Mouse (Mus musculus) gastrocnemius, adult 2 months (tissue): ENCODE measurements at regions not wholly inside any gene's neighbourhood (a gene's known extent, or its start where the extent isn't known, plus 50 kb on each side); places are given as distances from the start of the nearest gene placed in this dataset.
A peak's percentile ranks its signal among the peaks of the same experiment; 100 is the strongest.

Experiments used
- DNase-seq: peaks from one replicate; pipeline ENCODE4 v3.0.0; 2022
- H3K27ac ChIP-seq: fragments of 200-600 bp; 2 replicates; pipeline ENCODE4 v1.8.1; 2022; ENCODE audit warnings: mild to moderate bottlenecking
- H3K4me3 ChIP-seq: fragments of 200-600 bp; 2 replicates; pipeline ENCODE4 v1.8.1; 2022; ENCODE audit warnings: mild to moderate bottlenecking, moderate library complexity
- CTCF ChIP-seq: fragments of 200-600 bp; IDR thresholded peaks from 2 replicates; pipeline ENCODE4 v1.8.1; 2022; ENCODE audit warnings: antibody characterized with exemption, mild to moderate bottlenecking, moderate library complexity
- intact Hi-C: fragments of 180-260 bp; cut with DNase I; formaldehyde crosslinking; loops from one replicate; pipeline ENCODE4 v1.15.1; 2025

DNA sequence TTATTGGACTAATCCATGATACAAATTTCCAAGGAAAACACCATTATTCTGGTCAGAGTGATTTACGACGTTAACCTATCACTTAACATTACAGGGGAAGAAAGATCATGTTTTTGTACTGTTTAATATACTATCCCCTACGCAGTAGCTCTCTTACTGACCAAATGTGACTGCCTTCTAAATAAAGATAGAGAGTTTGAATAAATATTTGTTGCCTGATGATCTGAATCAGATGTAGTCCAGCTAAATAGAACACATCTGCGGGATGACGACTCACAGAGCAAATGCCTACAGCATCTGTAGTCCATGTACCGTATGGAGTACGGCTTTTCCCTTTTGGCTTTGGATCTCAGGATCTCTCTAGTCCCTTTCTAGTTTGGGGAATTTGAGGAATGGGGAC, 171.9 kb upstream of the Tenm3 start:
- no peak overlapping the region for H3K4me3 ChIP-seq
- DNase-seq, result no peak
- TF ChIP-seq CTCF, result no peak
- no peak overlapping the region for H3K27ac ChIP-seq
- intact Hi-C loops, result no loop called here

DNA sequence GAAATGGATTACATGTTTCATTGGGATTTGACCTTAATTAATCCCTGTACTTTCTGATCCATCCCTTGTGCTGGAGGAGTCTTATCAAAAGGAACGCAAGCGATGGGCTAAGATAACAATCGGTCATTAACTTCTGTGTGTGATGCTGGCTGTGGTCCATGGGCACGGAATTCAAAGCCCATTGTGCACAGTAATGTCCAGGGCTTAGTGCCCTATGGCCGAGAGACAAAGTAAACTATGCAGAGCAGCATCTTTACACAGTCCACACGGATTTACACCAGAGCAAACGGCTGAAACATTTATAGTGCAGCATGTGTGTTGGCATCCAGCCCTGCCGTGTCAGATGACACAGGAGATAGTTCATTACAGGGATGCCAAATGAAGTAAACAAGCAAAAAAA, 171.4 kb upstream of the Tenm3 start:
- intact Hi-C loops, result no loop called here
- Histone ChIP-seq H3K27ac (no peak overlapping the region), H3K4me3 (no peak overlapping the region)
- DNase-seq, result no peak
- TF ChIP-seq CTCF, result no peak

DNA sequence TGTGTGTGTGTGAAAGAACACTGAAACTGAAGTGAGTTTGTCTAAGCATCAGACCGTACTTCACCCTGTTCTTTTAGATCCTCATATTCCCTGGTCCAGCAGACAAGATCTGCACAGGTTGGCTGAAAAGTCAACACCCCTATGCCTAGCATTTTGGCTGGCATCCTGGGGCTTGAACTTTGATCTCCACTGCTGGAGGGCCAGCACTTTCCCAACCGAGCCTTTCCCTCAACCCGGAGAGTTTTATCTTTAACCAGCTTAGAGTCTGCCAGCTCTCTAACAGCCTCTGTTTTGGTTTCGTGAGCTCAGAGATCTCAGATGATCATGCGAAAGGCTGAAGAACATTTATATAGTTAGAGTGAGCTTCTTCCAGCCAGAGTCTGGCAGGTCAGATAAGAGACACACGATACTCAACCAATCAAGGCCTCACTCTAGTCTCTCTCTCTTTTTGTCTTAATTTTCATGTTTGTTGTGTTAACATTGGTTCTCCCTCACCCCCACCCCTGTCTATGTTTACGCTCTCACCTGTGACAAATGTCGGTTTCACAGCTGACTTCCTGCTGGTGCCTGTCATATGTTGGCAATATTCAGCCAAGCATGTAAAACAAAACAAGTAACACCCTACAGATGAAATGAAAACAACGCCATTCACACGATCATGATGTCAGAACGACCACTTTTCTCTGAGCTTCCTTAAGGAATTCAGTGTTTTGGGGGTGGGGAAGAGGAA, 162.7 kb upstream of the Tenm3 start:
- intact Hi-C loops, result no loop called here
- Histone ChIP-seq H3K4me3 (no peak overlapping the region), H3K27ac (no peak overlapping the region)
- no peak for DNase-seq
- no peak for TF ChIP-seq CTCF

DNA sequence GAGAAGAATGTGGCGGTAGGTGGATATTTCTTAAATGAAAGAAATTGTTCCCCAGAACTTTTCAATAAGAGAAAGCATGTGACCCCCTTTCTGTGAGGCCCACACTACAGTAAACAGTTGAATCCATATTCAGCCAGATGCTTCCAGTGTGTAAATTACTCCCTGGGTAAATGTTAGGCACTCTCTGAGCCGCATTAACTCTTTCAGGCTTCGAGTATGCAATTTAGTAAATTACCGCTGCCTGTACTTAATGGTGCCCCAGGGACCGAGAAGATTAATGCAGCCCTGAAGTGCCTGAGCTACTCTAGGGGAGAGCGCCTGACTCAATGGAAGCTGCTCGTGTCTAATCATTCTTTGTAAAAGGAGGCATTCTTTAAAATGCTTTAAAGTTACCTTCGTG, 137.9 kb upstream of the Tenm3 start:
- no peak overlapping the region for H3K27ac ChIP-seq
- intact Hi-C loops, result no loop called here
- H3K4me3 ChIP-seq, result no peak overlapping the region
- no peak for DNase-seq
- TF ChIP-seq CTCF, result no peak

DNA sequence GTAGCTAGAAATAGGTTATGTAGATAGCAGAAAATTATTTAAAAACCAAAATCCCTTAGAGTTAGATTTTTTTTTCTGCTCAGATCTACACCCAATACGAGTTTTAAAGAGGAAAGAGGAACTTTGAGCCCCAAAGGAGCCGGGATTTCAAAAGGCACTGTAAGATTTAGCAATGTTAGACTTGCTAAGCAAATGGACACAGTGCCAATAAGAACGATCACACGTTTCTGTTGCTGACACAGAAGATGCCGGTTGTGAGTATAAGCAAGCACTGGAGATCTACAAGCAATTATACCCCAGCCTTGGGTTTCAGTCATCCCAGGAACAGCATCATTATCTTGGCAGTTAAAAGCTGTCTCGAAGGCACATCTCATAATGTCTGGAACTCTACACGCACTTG, 137.0 kb upstream of the Tenm3 start:
- Histone ChIP-seq H3K27ac (no peak overlapping the region), H3K4me3 (no peak overlapping the region)
- no peak for TF ChIP-seq CTCF
- intact Hi-C loops, result no loop called here
- DNase-seq, result no peak

DNA sequence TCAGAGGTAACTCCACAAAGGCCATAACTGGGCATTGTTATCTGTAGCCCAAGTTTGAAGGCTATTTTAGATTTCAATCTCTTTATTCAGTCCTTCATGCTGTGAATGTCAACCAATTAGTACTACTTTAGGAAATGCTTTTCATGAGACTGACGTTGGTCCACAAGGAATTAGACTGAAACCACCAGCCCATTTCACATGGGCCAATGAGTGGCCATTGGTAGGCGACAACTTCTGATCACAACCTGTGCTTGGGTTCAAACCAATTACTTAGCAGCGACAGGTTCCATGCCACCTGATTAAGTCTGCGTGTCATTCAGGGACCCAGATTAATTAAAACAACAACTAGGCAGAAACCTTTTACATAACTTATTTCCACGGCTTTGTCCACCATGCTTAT, 126.9 kb upstream of the Tenm3 start:
- intact Hi-C loops, result no loop called here
- DNase-seq, result no peak
- H3K27ac ChIP-seq, result no peak overlapping the region
- H3K4me3 ChIP-seq, result no peak overlapping the region
- no peak for TF ChIP-seq CTCF

DNA sequence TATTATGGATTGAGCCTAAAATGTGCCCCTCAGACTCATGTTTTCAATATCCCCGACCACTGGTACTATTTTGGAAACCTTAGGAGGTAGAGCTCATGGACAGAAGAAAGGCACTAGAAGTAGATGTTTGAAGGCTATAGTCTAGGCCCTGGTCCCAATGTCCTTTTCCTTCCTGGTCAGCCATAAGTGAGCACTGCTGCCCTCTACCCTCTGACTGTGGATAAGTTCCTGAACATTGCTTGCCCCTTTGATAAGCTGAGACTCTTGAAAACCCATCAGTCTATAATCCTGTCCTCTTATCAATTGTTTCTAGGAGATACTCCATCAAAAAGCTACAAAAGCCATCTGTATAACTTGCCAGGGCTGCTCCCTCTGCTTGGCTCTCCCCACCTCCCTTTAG, 121.2 kb upstream of the Tenm3 start:
- no peak for DNase-seq
- intact Hi-C loops, result no loop called here
- Histone ChIP-seq H3K27ac (no peak overlapping the region), H3K4me3 (no peak overlapping the region)
- peak; percentile 32; the same call in 1 of the 2 replicates for TF ChIP-seq CTCF

DNA sequence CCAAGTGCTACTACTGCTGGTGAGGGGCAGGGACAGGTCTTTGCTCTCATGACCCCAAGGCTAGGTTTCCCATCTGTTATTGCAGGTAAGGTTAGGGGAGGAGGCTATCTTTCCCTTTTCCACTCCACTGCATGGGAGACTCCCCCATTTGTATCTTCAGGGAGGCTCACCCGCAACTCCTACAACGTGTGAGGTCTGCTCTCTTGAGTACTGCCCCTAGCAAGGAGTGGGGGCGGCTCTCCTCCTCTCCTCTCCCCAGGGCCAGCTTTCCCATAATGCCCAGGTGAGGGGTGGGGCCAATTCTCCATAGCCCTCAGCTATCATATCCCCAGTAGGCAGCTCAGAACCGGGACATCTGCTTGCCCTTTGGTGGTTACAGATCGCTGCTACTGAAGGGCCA, 113.9 kb upstream of the Tenm3 start:
- intact Hi-C loops, result no loop called here
- Histone ChIP-seq H3K27ac (no peak overlapping the region), H3K4me3 (no peak overlapping the region)
- no peak for TF ChIP-seq CTCF
- DNase-seq, result no peak

DNA sequence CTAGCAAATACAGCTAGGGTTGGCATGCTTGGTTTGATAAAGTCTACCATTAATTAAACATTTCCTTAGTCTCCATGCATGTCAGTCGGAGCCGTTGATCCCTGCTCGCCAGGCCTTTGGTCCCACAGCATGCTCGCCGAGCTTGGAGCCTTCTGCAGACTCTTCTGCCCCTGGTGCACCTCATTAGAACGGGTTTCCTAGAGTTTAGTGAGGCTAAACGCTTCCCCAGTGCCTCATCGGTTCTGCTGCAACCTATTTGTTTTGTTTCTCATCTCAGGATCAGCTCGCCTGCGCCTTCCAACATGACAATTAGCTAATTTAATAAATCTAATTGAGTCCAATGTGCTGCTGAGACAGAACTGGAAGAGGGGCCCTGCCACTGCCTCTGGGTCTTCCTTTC, 107.7 kb upstream of the Tenm3 start:
- no peak overlapping the region for H3K4me3 ChIP-seq
- no peak for DNase-seq
- no peak overlapping the region for H3K27ac ChIP-seq
- intact Hi-C loops, result no loop called here
- no peak for TF ChIP-seq CTCF

DNA sequence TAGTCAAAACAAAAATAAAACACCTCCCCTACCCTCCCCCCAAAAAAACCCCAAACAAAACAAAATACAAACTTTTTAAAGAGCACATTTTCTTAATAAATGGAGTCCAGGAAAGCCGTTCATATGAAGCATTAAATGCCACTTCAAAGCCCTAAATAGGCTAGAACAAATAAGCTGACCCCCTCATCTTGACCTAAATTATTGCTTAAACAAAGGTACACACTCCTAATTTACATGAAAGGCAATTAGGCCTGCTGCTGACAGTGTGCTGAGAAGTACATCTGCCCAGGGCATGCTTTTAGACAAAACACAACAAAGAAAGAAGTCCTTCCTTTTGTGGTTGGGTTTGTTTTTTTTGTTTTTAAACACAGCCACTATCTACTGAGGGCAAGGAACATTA, 100.4 kb upstream of the Tenm3 start:
- no peak for TF ChIP-seq CTCF
- H3K4me3 ChIP-seq, result no peak overlapping the region
- DNase-seq, result no peak
- no peak overlapping the region for H3K27ac ChIP-seq
- intact Hi-C loops, result no loop called here

DNA sequence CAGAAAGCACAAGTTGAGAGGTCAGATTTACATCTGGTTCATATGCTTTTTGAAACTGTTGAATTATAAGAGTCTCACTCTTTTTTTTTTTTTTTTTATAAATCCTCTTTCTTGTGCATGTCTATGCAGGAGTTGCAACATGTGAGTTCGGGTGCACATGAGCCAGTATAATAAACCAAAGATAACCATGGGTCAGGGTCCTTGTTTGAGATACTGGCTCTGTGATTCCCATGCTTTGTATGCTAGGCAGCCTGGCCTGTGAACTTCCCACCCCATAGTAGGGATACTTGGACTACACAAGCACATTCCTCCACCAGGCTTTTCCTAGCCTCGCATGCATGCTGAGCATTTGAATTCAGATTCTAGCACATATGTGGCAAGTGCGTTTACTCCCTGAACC, 93.4 kb upstream of the Tenm3 start:
- no peak for TF ChIP-seq CTCF
- Histone ChIP-seq H3K4me3 (no peak overlapping the region), H3K27ac (no peak overlapping the region)
- intact Hi-C loops, result no loop called here
- DNase-seq, result no peak

DNA sequence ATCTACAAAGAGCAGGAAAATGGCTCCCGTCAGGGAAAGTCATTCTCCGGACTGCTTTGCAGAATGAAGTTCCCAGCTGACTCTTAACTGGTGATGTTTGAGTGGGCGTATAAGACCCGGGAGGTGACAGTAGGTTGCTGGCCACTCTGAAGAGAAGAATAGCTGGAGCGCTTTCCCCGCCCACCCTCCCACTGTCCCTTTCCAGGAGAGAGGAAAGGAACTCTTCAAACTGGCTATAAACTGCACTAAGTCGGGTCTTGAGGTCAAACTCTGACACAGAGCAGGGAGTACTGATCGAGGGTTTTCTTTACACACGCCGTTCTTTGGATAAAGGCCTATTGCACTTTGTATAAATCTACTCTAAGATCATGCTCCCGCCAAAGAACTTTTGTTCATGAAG, 83.4 kb upstream of the Tenm3 start:
- TF ChIP-seq CTCF, result no peak
- intact Hi-C loops, result no loop called here
- no peak overlapping the region for H3K27ac ChIP-seq
- no peak for DNase-seq
- no peak overlapping the region for H3K4me3 ChIP-seq

DNA sequence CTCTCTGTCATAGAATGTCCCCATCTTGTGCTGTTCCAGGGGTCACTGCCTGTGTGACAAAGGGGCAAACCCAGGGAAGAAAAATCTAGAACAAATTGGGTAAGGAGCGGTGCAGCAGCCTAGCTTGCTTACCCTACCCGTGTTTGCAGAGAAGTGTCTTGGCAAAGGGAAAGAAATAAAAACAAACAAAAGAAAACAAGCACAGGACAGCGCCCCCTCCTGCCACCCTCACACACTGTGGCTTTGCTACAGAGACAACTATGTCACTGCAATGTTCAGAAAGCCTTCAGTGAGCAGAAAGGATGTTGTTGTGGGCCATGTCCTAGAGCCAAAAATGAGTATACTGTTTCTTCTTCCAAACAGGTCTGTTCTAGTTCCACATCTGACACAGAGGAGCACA, 71.5 kb upstream of the Tenm3 start:
- intact Hi-C loops, result no loop called here
- no peak for DNase-seq
- no peak overlapping the region for H3K27ac ChIP-seq
- no peak overlapping the region for H3K4me3 ChIP-seq
- no peak; the same call in 1 of the 2 replicates for TF ChIP-seq CTCF

DNA sequence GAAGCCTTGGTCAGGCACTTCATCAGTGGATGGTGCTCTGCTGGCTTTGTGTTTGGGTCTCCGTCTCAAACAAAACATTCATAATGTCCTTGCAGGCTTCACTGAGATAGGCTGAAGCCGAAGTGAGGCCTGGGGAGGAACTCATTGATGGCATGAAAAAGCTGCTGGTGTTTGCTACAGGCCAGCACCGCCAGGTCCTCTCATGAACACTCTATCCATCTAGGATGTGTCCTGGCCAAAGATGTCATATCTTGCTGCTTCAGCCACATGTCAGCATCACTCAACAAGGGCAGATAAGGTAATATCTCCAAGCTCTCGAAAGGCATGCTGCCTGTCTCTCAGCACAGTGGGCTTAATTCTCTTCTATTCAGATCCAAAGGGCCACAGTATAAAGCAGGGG, 69.1 kb upstream of the Tenm3 start:
- intact Hi-C loops, result no loop called here
- no peak for DNase-seq
- TF ChIP-seq CTCF, result no peak

More for the DNA sequence above, 69.1 kb upstream of the Tenm3 start:
- H3K4me3 ChIP-seq, result no peak overlapping the region
- H3K27ac ChIP-seq, result no peak overlapping the region
